Mouse (Mus musculus) ES-E14 (cell line): Measurements from ENCODE around the gene Plac9a. TPM values are rescaled to one million over a fixed set of nuclear protein-coding genes. Genes with fewer than 3 reads are reported as not detected.
A peak's percentile ranks its signal among the peaks of the same experiment; 100 is the strongest.

Experiments
- DNase-seq: peaks from one replicate; pipeline ENCODE4 v3.0.0-alpha.2; 2013; ENCODE audit warnings: low read depth, low spot score
- H3K27ac ChIP-seq: 2 replicates; pipeline ENCODE4 v1.5.1; 2012; ENCODE audit warnings: low read depth, mild to moderate bottlenecking, low read length, moderate library complexity, mixed read lengths; ENCODE audit not compliant: poor library complexity, insufficient read depth, severe bottlenecking
- H3K36me3 ChIP-seq: 2 replicates; pipeline ENCODE4 v1.6.1; 2012; ENCODE audit warnings: mild to moderate bottlenecking, low read length, moderate library complexity, mixed read lengths; ENCODE audit not compliant: control insufficient read depth, poor library complexity, insufficient read depth, severe bottlenecking
- H3K4me1 ChIP-seq, 2 experiments: fragments of 150-350 bp in 1 of 2; sonication (generic) in 1 of 2; 2 replicates each; pipeline ENCODE4 v1.6.1; 2012; ENCODE audit warnings: low read length in 2 of 2, mild to moderate bottlenecking in 1 of 2, mixed read lengths in 1 of 2; ENCODE audit not compliant: control insufficient read depth in 2 of 2, insufficient read depth in 2 of 2, poor library complexity in 1 of 2
- H3K4me3 ChIP-seq, 2 experiments: fragments of 150-350 bp in 1 of 2; sonication (generic) in 1 of 2; 2 replicates each; pipeline ENCODE4 v1.5.1; 2012; ENCODE audit warnings: low read length in 2 of 2, low read depth in 1 of 2, mild to moderate bottlenecking in 1 of 2, mixed read lengths in 1 of 2; ENCODE audit not compliant: insufficient read depth in 1 of 2, poor library complexity in 1 of 2, severe bottlenecking in 1 of 2
- H3K9ac ChIP-seq: 2 replicates; pipeline ENCODE4 v1.6.1; 2012; ENCODE audit warnings: low read depth, mild to moderate bottlenecking, low read length, mixed read lengths; ENCODE audit not compliant: poor library complexity, insufficient read depth, severe bottlenecking
- H3K9me3 ChIP-seq: fragments of 150-350 bp; sonication (generic); 2 replicates; pipeline ENCODE4 v1.6.1; 2012; ENCODE audit warnings: low read depth, mild to moderate bottlenecking, low read length; ENCODE audit not compliant: control insufficient read depth, insufficient read depth
- CHD2 ChIP-seq: IDR thresholded peaks from 2 replicates; pipeline ENCODE4 v1.6.1; 2014; ENCODE audit warnings: mild to moderate bottlenecking, low read depth, low read length, inconsistent platforms
- HCFC1 ChIP-seq: IDR thresholded peaks from 2 replicates; pipeline ENCODE4 v1.6.1; 2012; ENCODE audit warnings: low read length, inconsistent platforms, borderline replicate concordance; ENCODE audit not compliant: insufficient read depth
- MAFK ChIP-seq: IDR thresholded peaks from 2 replicates; pipeline ENCODE4 v1.6.1; 2014; ENCODE audit warnings: mild to moderate bottlenecking, low read depth, low read length, inconsistent platforms; ENCODE audit not compliant: insufficient read depth
- ZC3H11A ChIP-seq: IDR thresholded peaks from 2 replicates; pipeline ENCODE4 v1.6.1; 2012; ENCODE audit warnings: low read depth, mild to moderate bottlenecking, inconsistent platforms, low read length, borderline replicate concordance
- ZNF384 ChIP-seq: IDR thresholded peaks from 2 replicates; pipeline ENCODE4 v1.6.1; 2012; ENCODE audit warnings: low read depth, low read length, inconsistent platforms
- in situ Hi-C, 2 experiments: fragments of 600-800 bp; cut with MboI; formaldehyde crosslinking; loops; one replicate each; pipeline ENCODE4 v1.15.1; 2025; ENCODE audit warnings: low sequenced_read_pairs in 2 of 2, inconsistent platforms in 1 of 2; ENCODE audit not compliant: unreplicated experiment in 2 of 2
- total RNA-seq: library from RNA; depleted of rRNA; stranded (reverse); fragments of 300-350 nt; gene quantifications from 2 replicates; pipeline ENCODE4 v1.2.3, GENCODE M21; 2012

Plac9a gene
- total RNA-seq, 1 experiment: 6.5 TPM

DNA sequence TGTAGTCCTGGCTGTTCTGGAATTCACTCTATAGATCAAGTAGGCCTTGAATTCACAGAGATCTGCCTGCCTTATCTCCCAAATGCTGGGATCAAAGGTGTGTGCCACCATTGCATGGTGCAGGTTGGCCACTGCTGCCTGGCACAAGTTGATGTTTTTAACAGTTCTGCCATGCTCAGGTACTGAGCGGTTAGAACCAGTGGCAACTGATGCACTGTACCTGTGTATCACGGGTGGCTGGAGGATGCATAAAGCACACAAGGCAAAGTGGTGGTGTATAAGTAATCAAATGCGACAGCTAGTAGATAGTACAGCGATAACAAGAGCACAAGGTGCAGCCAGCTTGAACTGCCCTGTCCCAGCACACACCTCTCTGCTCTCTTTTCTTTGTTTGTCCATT, 58.5 kb downstream of the Plac9a start:
- Histone ChIP-seq H3K4me1 (peaks cover 4 to 25% of the 10 kb centered on the region in 2 experiments), H3K27ac (no peak overlapping the region), H3K9ac (no peak overlapping the region), H3K36me3 (peaks cover 5% of the 10 kb centered on the region; the same call in 1 of the 2 replicates), H3K9me3 (no peaks in the 10 kb centered on the region), H3K4me3 (no peak overlapping the region)
- DNase-seq: no peak
- in situ Hi-C loops: no loop called here
- no peak for TF ChIP-seq HCFC1
- no peak for TF ChIP-seq CHD2
- no peak for TF ChIP-seq ZNF384
- no peak for TF ChIP-seq ZC3H11A
- no peak for TF ChIP-seq MAFK

GRCm38 (mm10) chr14:25842688-25843003, 60.3 kb downstream of the Plac9a start:
- H3K4me3 ChIP-seq: peak overlapping the region; percentile 82 to 89
- no peaks in the 10 kb centered on the region for H3K9me3 ChIP-seq
- TF ChIP-seq ZC3H11A: no peak
- no peak for TF ChIP-seq CHD2
- no peak for TF ChIP-seq HCFC1
- no peak for TF ChIP-seq MAFK
- no peak for TF ChIP-seq ZNF384
- H3K4me1 ChIP-seq: peaks cover 2 to 17% of the 10 kb centered on the region in 2 experiments; a peak in 3 of 4 replicates
- H3K36me3 ChIP-seq: peaks cover 3% of the 10 kb centered on the region; the same call in 1 of the 2 replicates
- in situ Hi-C loops: no loop called here
- DNase-seq: no peak
- peak overlapping the region; percentile 88 for H3K9ac ChIP-seq
- peak overlapping the region; percentile 82 for H3K27ac ChIP-seq

DNA sequence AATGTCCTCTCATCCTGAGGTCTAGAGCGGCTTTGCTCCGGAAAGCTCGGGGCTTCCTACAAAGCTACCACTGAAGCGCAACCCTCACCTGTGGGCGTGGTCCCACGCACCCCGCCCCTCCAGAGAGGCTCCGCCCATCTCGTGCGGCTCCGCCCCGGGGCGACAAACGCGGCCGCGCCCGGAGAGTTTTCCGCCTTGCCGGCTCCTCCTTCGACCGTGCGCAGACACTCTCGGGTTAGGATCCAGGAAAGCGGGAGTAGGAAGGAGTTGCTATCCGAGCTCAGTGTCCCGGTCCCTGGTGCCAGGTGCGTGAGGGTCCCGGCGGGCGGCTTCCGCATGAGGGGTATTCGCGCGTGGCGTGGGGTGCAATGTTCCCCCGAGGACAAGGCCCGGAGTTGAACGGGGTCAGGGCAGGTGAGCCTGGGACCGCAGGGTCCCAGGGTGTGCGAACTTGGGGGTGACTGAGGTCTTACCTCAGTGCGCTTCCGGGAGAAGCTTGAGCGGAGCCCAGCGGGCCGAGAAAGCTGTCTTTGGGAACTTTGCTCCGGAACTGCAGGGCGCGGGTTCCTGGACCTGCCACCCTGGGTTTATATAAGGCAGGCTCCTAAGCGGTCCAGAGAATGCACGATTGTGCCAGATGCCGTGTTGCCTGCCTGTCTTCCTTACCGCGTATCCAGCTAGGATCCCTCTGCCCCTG, 60.8 kb downstream of the Plac9a start, which contains the start of gene Anxa11:
TSS of gene Anxa11 (plus strand) at position 166 of the 697 bp plus-strand sequence.
- Histone ChIP-seq H3K9me3 (no peaks in the 10 kb centered on the region), H3K9ac (peak within 1 kb of the TSS; percentile 88), H3K36me3 (peaks cover 3% of the 10 kb centered on the region; the same call in 1 of the 2 replicates), H3K4me1 (peaks cover 0 to 17% of the 10 kb centered on the region in 2 experiments; a peak in 3 of 4 replicates), H3K4me3 (peak within 1 kb of the TSS; percentile 82 to 89), H3K27ac (peak within 1 kb of the TSS; percentile 82)
- TF ChIP-seq ZNF384: no peak
- TF ChIP-seq CHD2: no peak
- no peak for TF ChIP-seq MAFK
- TF ChIP-seq HCFC1: no peak
- TF ChIP-seq ZC3H11A: no peak
- in situ Hi-C loops: no loop called here
- peak; percentile 79 for DNase-seq

DNA sequence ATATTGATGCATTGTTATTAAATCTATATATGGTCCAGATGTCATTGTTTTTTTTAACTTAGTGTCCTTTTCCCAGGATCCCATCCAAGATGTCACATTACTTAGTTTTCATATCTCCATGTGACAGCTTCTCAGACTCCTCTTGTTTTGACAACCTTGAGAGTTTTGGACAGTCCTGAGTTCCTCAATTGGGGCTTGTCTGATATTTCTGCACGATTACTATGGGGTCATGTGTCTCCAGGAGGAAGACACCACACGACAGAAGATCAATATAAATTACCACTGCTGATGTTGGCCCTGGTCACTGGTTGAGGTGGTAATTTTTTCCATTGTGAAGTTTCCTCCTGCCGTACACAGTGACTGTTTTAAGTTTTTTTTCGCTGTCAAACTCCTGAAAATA, 61.3 kb downstream of the Plac9a start:
- no peak for DNase-seq
- Histone ChIP-seq H3K27ac (peak overlapping the region; percentile 37; the same call in 1 of the 2 replicates), H3K4me1 (peaks cover 0 to 13% of the 10 kb centered on the region in 2 experiments; a peak in 3 of 4 replicates), H3K4me3 (peak overlapping the region; percentile 44 to 82), H3K9me3 (no peaks in the 10 kb centered on the region), H3K36me3 (peaks cover 3% of the 10 kb centered on the region; the same call in 1 of the 2 replicates), H3K9ac (no peak overlapping the region; the same call in 1 of the 2 replicates)
- in situ Hi-C loops: no loop called here
- TF ChIP-seq HCFC1 (no peak), MAFK (no peak), CHD2 (no peak), ZNF384 (no peak), ZC3H11A (no peak)
